Mouse (Mus musculus): ENCODE data around the gene Rgl1. TPM values are rescaled to one million over a fixed set of nuclear protein-coding genes. Genes with fewer than 3 reads are reported as not detected.
A peak's percentile ranks its signal among the peaks of the same experiment; 100 is the strongest.

Gene Rgl1
- polyA plus RNA-seq, 1 experiment = 49.2 TPM

- H3K27ac ChIP-seq (ENCODE audit: control insufficient read depth, insufficient read depth, low read depth, low read length) = no peak overlapping the region
- H3K36me3 ChIP-seq (ENCODE audit: control insufficient read depth, insufficient read depth, low read length) = no peaks in the 10 kb centered on the region
- H3K4me1 ChIP-seq (ENCODE audit: control insufficient read depth, insufficient read depth, low read length) = peaks cover under 1% of the 10 kb centered on the region
- H3K27me3 ChIP-seq (ENCODE audit: control insufficient read depth, insufficient read depth, low read length) = no peaks in the 10 kb centered on the region
- no peak for TF ChIP-seq POLR2A (IDR thresholded peaks at IDR 0.05; ENCODE audit: control insufficient read depth, low read depth, low read length)
- TF ChIP-seq CTCF (IDR thresholded peaks at IDR 0.05; ENCODE audit: control insufficient read depth, insufficient read depth, insufficient replicate concordance, low read depth, low read length) = no peak
- H3K4me3 ChIP-seq (ENCODE audit: control insufficient read depth, low read depth, low read length) = no peak overlapping the region
Observed at GRCm38 (mm10) chr1:152581127-152581905, 184.8 kb downstream of the Rgl1 start.

GRCm38 (mm10) chr1:152578944-152579343, 187.2 kb downstream of the Rgl1 start:
- Histone ChIP-seq H3K4me1 (ENCODE audit: control insufficient read depth, insufficient read depth, low read length) (peaks cover 2% of the 10 kb centered on the region), H3K4me3 (ENCODE audit: control insufficient read depth, low read depth, low read length) (no peak overlapping the region), H3K27me3 (ENCODE audit: control insufficient read depth, insufficient read depth, low read length) (no peaks in the 10 kb centered on the region), H3K27ac (ENCODE audit: control insufficient read depth, insufficient read depth, low read depth, low read length) (no peak overlapping the region), H3K36me3 (ENCODE audit: control insufficient read depth, insufficient read depth, low read length) (no peaks in the 10 kb centered on the region)
- no peak for TF ChIP-seq POLR2A (IDR thresholded peaks at IDR 0.05; ENCODE audit: control insufficient read depth, low read depth, low read length)
- TF ChIP-seq CTCF (IDR thresholded peaks at IDR 0.05; ENCODE audit: control insufficient read depth, insufficient read depth, insufficient replicate concordance, low read depth, low read length) = no peak

GRCm38 (mm10) chr1:152578108-152578721, 187.9 kb downstream of the Rgl1 start:
- Histone ChIP-seq H3K36me3 (ENCODE audit: control insufficient read depth, insufficient read depth, low read length) (no peaks in the 10 kb centered on the region), H3K4me3 (ENCODE audit: control insufficient read depth, low read depth, low read length) (no peak overlapping the region), H3K4me1 (ENCODE audit: control insufficient read depth, insufficient read depth, low read length) (peaks cover 4% of the 10 kb centered on the region), H3K27me3 (ENCODE audit: control insufficient read depth, insufficient read depth, low read length) (no peaks in the 10 kb centered on the region), H3K27ac (ENCODE audit: control insufficient read depth, insufficient read depth, low read depth, low read length) (peak overlapping the region; percentile 57)
- TF ChIP-seq POLR2A (IDR thresholded peaks at IDR 0.05; ENCODE audit: control insufficient read depth, low read depth, low read length) (no peak), CTCF (IDR thresholded peaks at IDR 0.05; ENCODE audit: control insufficient read depth, insufficient read depth, insufficient replicate concordance, low read depth, low read length) (no peak)

GRCm38 (mm10) chr1:152576614-152577144, 189.5 kb downstream of the Rgl1 start:
- Histone ChIP-seq H3K4me1 (ENCODE audit: control insufficient read depth, insufficient read depth, low read length) (peaks cover 6% of the 10 kb centered on the region), H3K36me3 (ENCODE audit: control insufficient read depth, insufficient read depth, low read length) (no peaks in the 10 kb centered on the region), H3K27ac (ENCODE audit: control insufficient read depth, insufficient read depth, low read depth, low read length) (no peak overlapping the region), H3K4me3 (ENCODE audit: control insufficient read depth, low read depth, low read length) (no peak overlapping the region), H3K27me3 (ENCODE audit: control insufficient read depth, insufficient read depth, low read length) (no peaks in the 10 kb centered on the region)
- no peak for TF ChIP-seq POLR2A (IDR thresholded peaks at IDR 0.05; ENCODE audit: control insufficient read depth, low read depth, low read length)
- TF ChIP-seq CTCF (IDR thresholded peaks at IDR 0.05; ENCODE audit: control insufficient read depth, insufficient read depth, insufficient replicate concordance, low read depth, low read length) = no peak

- Histone ChIP-seq H3K27me3 (ENCODE audit: control insufficient read depth, insufficient read depth, low read length) (no peaks in the 10 kb centered on the region), H3K36me3 (ENCODE audit: control insufficient read depth, insufficient read depth, low read length) (no peaks in the 10 kb centered on the region), H3K27ac (ENCODE audit: control insufficient read depth, insufficient read depth, low read depth, low read length) (no peak overlapping the region), H3K4me3 (ENCODE audit: control insufficient read depth, low read depth, low read length) (no peak overlapping the region), H3K4me1 (ENCODE audit: control insufficient read depth, insufficient read depth, low read length) (peaks cover 6% of the 10 kb centered on the region)
- no peak for TF ChIP-seq POLR2A (IDR thresholded peaks at IDR 0.05; ENCODE audit: control insufficient read depth, low read depth, low read length)
- TF ChIP-seq CTCF (IDR thresholded peaks at IDR 0.05; ENCODE audit: control insufficient read depth, insufficient read depth, insufficient replicate concordance, low read depth, low read length) = no peak
Observed at GRCm38 (mm10) chr1:152575096-152575495, 191.1 kb downstream of the Rgl1 start.

- H3K4me1 ChIP-seq (ENCODE audit: control insufficient read depth, insufficient read depth, low read length) = peaks cover 6% of the 10 kb centered on the region
- no peaks in the 10 kb centered on the region for H3K36me3 ChIP-seq (ENCODE audit: control insufficient read depth, insufficient read depth, low read length)
- no peak overlapping the region for H3K4me3 ChIP-seq (ENCODE audit: control insufficient read depth, low read depth, low read length)
- H3K27me3 ChIP-seq (ENCODE audit: control insufficient read depth, insufficient read depth, low read length) = no peaks in the 10 kb centered on the region
- TF ChIP-seq POLR2A (IDR thresholded peaks at IDR 0.05; ENCODE audit: control insufficient read depth, low read depth, low read length) (no peak), CTCF (IDR thresholded peaks at IDR 0.05; ENCODE audit: control insufficient read depth, insufficient read depth, insufficient replicate concordance, low read depth, low read length) (no peak)
- no peak overlapping the region; the same call in 1 of the 2 replicates for H3K27ac ChIP-seq (ENCODE audit: control insufficient read depth, insufficient read depth, low read depth, low read length)
Observed at GRCm38 (mm10) chr1:152573470-152574059, 192.6 kb downstream of the Rgl1 start.
